Mouse (Mus musculus): ENCODE data around the gene Tenm2. TPM values are rescaled to one million over a fixed set of nuclear protein-coding genes. Genes with fewer than 3 reads are reported as not detected.

Gene Tenm2
- polyA plus RNA-seq, 1 experiment from 2014 or later, result 0.16 TPM

DNA sequence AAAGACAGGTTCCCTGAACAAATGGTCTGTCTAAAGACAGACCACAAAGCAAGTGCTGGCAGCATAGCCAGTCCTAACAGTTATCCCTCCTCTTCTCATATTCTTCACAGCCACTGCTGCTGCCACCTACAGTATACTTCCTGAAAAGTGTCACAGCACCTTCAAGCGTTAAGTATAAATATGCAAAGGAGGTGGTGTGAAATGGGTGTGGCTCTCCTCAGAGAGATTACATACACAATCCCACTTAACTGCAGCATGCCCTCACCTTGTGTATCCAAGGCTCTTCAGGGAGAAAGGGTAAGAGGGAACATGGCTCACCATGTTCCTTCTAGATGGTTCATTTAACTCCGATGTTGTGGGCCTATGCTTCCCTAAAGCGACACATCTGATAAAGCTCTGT, 1215.8 kb downstream of the Tenm2 start:
- Histone ChIP-seq H3K4me2 (replicated peaks; ENCODE audit: low read depth, low read length) (no peak overlapping the region), H3K36me3 (ENCODE audit: insufficient read depth, low read length) (no peaks in the 10 kb centered on the region), H3K4me1 (ENCODE audit: insufficient read depth, low read depth, low read length) (no peaks in the 10 kb centered on the region), H3K9me3 (ENCODE audit: low read length) (no peaks in the 10 kb centered on the region), H3K4me3 (ENCODE audit: low read depth, low read length) (no peak overlapping the region), H3K9ac (replicated peaks; ENCODE audit: low read depth) (no peak overlapping the region), H3K27ac (ENCODE audit: low read length) (no peak overlapping the region), H3K27me3 (replicated peaks; ENCODE audit: insufficient read depth, low read length) (no peaks in the 10 kb centered on the region)
- TF ChIP-seq EP300 (IDR thresholded peaks at IDR 0.05) (no peak), CTCF (IDR thresholded peaks at IDR 0.05) (peak; percentile 36)
- WGBS, result 44% methylated on average over 3 of the region's 3 CpGs
- ATAC-seq (peak; percentile 78), DNase-seq (ENCODE audit: low spot score) (peak; percentile 72)

DNA sequence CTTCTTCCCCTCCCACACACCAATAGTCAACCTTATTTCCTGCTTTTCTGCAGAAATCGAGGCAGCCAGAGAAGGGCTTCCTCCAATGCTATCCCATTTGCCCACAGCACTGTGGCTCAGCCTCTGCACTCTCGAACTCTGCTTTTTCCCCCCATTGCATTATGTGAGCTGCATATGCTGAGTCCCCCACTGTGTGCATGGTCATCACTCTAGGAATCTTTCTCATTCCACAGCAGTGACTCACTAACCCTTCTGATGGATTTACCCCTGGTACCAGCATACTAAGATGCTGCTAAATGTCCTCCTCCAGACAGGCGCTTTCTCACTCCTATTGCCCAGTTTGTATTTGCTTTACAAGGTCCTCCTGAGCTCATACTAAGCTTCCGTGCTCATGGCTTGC, 1222.6 kb downstream of the Tenm2 start:
- Histone ChIP-seq H3K27ac (ENCODE audit: low read length) (no peak overlapping the region), H3K9ac (replicated peaks; ENCODE audit: low read depth) (no peak overlapping the region), H3K9me3 (ENCODE audit: low read length) (no peaks in the 10 kb centered on the region), H3K36me3 (ENCODE audit: insufficient read depth, low read length) (no peaks in the 10 kb centered on the region), H3K4me3 (ENCODE audit: low read depth, low read length) (no peak overlapping the region), H3K27me3 (replicated peaks; ENCODE audit: insufficient read depth, low read length) (no peaks in the 10 kb centered on the region), H3K4me2 (replicated peaks; ENCODE audit: low read depth, low read length) (no peak overlapping the region), H3K4me1 (ENCODE audit: insufficient read depth, low read depth, low read length) (no peaks in the 10 kb centered on the region)
- 61% methylated on average over 4 of the region's 4 CpGs for WGBS
- no peak for TF ChIP-seq CTCF (IDR thresholded peaks at IDR 0.05)
- ATAC-seq (no peak), DNase-seq (ENCODE audit: low spot score) (no peak)

DNA sequence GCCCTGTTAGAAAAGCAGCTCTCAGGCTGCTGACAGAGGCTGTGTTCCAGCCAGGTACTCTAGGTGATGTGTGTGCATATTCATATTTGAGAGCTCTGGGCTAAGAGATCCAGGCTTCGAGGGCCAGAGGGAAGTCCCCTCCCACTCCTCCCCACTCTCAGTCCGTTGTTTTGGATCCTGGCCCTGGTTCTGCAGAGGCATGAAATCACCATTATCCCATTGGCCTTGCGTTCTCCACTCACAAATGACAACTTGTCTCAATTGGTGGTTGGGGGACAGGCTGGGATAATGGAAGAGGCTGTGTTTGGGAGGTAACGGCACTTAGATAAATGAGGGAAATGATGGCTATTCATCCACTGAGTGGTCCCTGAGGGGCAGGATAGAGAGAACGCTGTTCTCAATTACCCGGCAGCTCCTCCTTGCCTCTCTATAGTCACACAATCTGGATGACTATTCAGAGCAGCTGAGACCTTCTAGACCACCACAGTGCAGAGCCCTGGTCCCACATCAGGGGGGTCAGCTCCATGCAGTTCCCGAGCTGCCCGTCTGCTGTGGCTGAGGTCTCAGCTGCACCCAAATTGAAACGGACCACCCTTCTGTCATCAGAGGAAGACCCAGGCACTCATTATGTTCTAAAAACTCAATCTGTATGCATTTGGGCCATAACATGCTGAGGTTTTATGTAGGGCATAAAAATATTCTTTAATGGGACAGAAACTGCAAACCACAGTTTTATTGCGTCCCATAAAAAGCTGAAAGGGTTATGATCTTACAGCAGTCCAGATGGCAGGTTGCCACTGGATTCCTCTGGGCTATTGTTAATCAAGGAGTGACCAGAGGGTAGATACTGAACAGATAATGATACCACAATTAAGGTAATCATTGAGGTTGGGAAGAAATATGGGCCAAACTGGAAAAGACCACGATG, 1226.2 kb downstream of the Tenm2 start:
- Histone ChIP-seq H3K27ac (ENCODE audit: low read length) (no peak overlapping the region), H3K9ac (replicated peaks; ENCODE audit: low read depth) (no peak overlapping the region), H3K4me1 (ENCODE audit: insufficient read depth, low read depth, low read length) (no peaks in the 10 kb centered on the region), H3K36me3 (ENCODE audit: insufficient read depth, low read length) (no peaks in the 10 kb centered on the region), H3K9me3 (ENCODE audit: low read length) (no peaks in the 10 kb centered on the region), H3K4me3 (ENCODE audit: low read depth, low read length) (no peak overlapping the region), H3K4me2 (replicated peaks; ENCODE audit: low read depth, low read length) (no peak overlapping the region), H3K27me3 (replicated peaks; ENCODE audit: insufficient read depth, low read length) (no peaks in the 10 kb centered on the region)
- no peak for DNase-seq (ENCODE audit: low spot score)
- no peak for ATAC-seq
- TF ChIP-seq EP300 (IDR thresholded peaks at IDR 0.05), result no peak
- WGBS, result 77% methylated on average over 11 of the region's 11 CpGs

DNA sequence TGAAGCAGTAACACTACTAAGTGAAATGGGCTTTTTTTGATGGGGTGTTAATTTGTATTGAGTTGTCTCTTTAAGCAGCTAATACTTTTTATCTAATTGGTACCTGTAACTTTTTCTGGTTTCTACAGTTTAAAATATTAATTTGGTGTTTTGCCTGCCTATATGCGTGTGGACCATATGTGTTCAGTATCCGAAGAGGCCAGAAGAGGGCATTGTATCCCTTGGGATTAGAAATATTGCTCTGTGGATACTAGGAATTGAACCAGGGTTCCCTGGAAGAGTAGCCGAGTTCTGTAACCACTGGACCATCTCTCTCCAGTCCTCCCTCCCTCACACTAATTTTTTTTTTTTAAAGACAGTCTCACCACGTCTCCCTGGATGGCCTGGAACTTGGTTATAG, 1232.9 kb downstream of the Tenm2 start:
- Histone ChIP-seq H3K4me3 (ENCODE audit: low read depth, low read length) (no peak overlapping the region), H3K9ac (replicated peaks; ENCODE audit: low read depth) (no peak overlapping the region), H3K4me1 (ENCODE audit: insufficient read depth, low read depth, low read length) (peaks cover 8% of the 10 kb centered on the region), H3K9me3 (ENCODE audit: low read length) (no peaks in the 10 kb centered on the region), H3K27me3 (replicated peaks; ENCODE audit: insufficient read depth, low read length) (no peaks in the 10 kb centered on the region), H3K36me3 (ENCODE audit: insufficient read depth, low read length) (no peaks in the 10 kb centered on the region), H3K4me2 (replicated peaks; ENCODE audit: low read depth, low read length) (no peak overlapping the region), H3K27ac (ENCODE audit: low read length) (no peak overlapping the region)
- 53% methylated on average over 4 of the region's 4 CpGs for WGBS
- ATAC-seq (no peak), DNase-seq (ENCODE audit: low spot score) (no peak)
- TF ChIP-seq CTCF (IDR thresholded peaks at IDR 0.05) (peak; percentile 38), EP300 (IDR thresholded peaks at IDR 0.05) (no peak)

DNA sequence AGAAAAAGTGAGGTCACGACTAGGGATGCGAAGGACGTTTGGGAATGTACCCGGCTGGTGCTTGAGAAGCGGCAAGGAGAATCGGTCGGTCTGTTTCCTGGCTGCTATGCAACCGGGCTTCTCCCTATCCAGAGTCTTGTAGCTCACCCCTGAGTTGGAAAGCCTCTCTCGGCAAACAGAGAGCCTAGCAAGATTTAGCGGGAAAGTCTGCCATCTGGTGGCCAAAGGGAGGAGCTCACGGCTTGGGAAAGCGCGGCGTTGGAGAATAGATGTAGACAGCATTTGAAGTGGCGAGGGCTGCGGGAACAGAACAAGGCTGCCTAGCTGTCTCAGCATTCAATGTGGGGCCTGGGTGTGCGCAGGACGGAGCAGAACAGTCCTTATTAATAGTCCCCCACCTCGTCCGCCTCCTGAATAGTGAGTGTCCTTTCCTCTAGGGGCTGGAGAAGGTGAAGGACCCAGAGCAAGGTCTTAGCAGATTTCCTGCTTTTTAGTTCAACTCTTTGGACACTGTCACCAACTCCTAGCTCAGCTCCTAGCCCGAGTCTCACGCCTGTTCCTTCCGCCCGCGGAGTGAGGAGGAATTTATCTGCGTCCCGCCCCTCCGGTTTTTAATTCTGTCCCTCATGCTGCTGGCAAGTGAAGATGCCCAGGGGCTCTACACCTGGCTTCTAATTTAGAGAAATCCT, 1234.3 kb downstream of the Tenm2 start:
- Histone ChIP-seq H3K4me2 (replicated peaks; ENCODE audit: low read depth, low read length) (peak overlapping the region; percentile 29; the same call in 1 of the 2 replicates), H3K9ac (replicated peaks; ENCODE audit: low read depth) (no peak overlapping the region), H3K27ac (ENCODE audit: low read length) (no peak overlapping the region), H3K4me3 (ENCODE audit: low read depth, low read length) (no peak overlapping the region), H3K4me1 (ENCODE audit: insufficient read depth, low read depth, low read length) (peaks cover 8% of the 10 kb centered on the region), H3K9me3 (ENCODE audit: low read length) (no peaks in the 10 kb centered on the region), H3K36me3 (ENCODE audit: insufficient read depth, low read length) (no peaks in the 10 kb centered on the region), H3K27me3 (replicated peaks; ENCODE audit: insufficient read depth, low read length) (no peaks in the 10 kb centered on the region)
- DNase-seq (ENCODE audit: low spot score), result peak; percentile 95
- TF ChIP-seq EP300 (IDR thresholded peaks at IDR 0.05) (no peak), CTCF (IDR thresholded peaks at IDR 0.05) (peak; percentile 91)
- WGBS, result 5% methylated on average over 27 of the region's 28 CpGs
- peak; percentile 96 for ATAC-seq

DNA sequence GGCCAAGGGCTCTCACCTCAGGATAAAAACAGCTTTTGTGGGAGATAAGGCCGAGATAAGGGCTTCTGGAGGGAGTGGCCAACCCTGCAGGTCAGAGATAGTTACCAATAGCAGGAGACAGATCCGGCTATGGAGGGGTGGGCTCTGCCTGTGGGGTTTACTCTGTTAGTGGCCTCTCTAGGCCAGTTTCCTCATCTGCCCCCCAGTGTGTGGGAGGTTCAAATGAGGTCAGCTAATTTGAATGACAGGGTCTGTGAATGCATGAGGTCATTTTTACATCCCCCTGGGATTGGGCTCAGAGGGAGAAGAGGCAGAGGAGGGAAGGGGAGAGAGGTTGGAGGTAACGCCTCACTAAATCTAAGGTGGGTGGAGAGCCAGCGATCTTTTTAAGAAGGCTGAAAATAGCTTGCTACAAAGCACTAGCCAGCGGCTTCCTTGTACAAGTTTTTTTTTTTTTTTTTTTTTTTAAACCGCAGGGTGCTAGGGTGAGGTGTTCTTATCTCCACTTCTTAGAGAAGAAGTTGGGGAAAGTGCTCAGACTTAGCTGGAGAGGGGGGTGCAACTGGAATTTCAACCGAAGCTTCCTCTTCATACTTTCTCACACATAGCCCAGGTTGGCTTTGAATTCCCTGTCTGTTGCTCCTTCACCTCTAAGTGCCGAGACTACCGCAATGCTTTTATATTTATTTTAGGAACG, 1235.0 kb downstream of the Tenm2 start:
- TF ChIP-seq CTCF (IDR thresholded peaks at IDR 0.05), result no peak
- TF ChIP-seq EP300 (IDR thresholded peaks at IDR 0.05), result no peak; the same call in 1 of the 2 replicates
- Histone ChIP-seq H3K4me1 (ENCODE audit: insufficient read depth, low read depth, low read length) (peaks cover 8% of the 10 kb centered on the region), H3K4me3 (ENCODE audit: low read depth, low read length) (no peak overlapping the region), H3K4me2 (replicated peaks; ENCODE audit: low read depth, low read length) (peak overlapping the region; percentile 29; the same call in 1 of the 2 replicates), H3K36me3 (ENCODE audit: insufficient read depth, low read length) (no peaks in the 10 kb centered on the region), H3K9me3 (ENCODE audit: low read length) (no peaks in the 10 kb centered on the region), H3K9ac (replicated peaks; ENCODE audit: low read depth) (no peak overlapping the region), H3K27ac (ENCODE audit: low read length) (peak overlapping the region; percentile 35; the same call in 1 of the 2 replicates), H3K27me3 (replicated peaks; ENCODE audit: insufficient read depth, low read length) (no peaks in the 10 kb centered on the region)
- DNase-seq (ENCODE audit: low spot score), result no peak
- 6% methylated on average over 10 of the region's 10 CpGs for WGBS
- ATAC-seq, result peak; percentile 83

Measured in lung, postnatal 0 days (tissue).